Mouse (Mus musculus) liver, postnatal 0 days (tissue): Measurements from ENCODE around the gene Wdr76. TPM values are rescaled to one million over a fixed set of nuclear protein-coding genes. Genes with fewer than 3 reads are reported as not detected.
"Not testable (repeated sequence)": the region's sequence is repeated elsewhere in the genome, so short reads cannot be mapped to it uniquely, and the experiment has no call there.

ENCODE experiments used
- ATAC-seq: fragments of 200-750 bp; cut with Nextera tagmentation; 2 replicates; pipeline ENCODE4 v1.8.0; 2017; ENCODE audit warnings: mild to moderate bottlenecking, moderate library complexity
- DNase-seq: peaks from one replicate; pipeline ENCODE4 v3.0.0-alpha.2; 2016
- H3K27ac ChIP-seq: fragments of 300-500 bp; sonication (generic); 2 replicates; pipeline ENCODE4 v1.5.1; 2014; ENCODE audit warnings: antibody characterized with exemption, moderate library complexity, mild to moderate bottlenecking, low read depth
- H3K27me3 ChIP-seq: fragments of 300-500 bp; sonication (generic); 2 replicates; pipeline ENCODE4 v1.6.1; 2014; ENCODE audit warnings: low read length, control low read depth, mixed read lengths; ENCODE audit not compliant: insufficient read depth
- H3K36me3 ChIP-seq: fragments of 300-500 bp; sonication (generic); replicated peaks from 2 replicates; pipeline ENCODE4 v1.6.1; 2014; ENCODE audit warnings: mild to moderate bottlenecking, control low read depth, low read length, moderate library complexity, mixed read lengths; ENCODE audit not compliant: insufficient read depth
- H3K4me1 ChIP-seq: fragments of 300-500 bp; sonication (generic); 2 replicates; pipeline ENCODE4 v1.6.1; 2014; ENCODE audit warnings: antibody characterized with exemption, mild to moderate bottlenecking, control low read depth; ENCODE audit not compliant: insufficient read depth
- H3K4me2 ChIP-seq: fragments of 300-500 bp; sonication (generic); 2 replicates; pipeline ENCODE4 v1.6.1; 2014; ENCODE audit warnings: low read depth, mild to moderate bottlenecking, low read length, moderate library complexity, mixed read lengths
- H3K4me3 ChIP-seq: fragments of 300-500 bp; sonication (generic); 2 replicates; pipeline ENCODE4 v1.5.1; 2014; ENCODE audit warnings: low read depth, low read length
- H3K9ac ChIP-seq: fragments of 300-500 bp; sonication (generic); replicated peaks from 2 replicates; pipeline ENCODE4 v1.6.1; 2014; ENCODE audit warnings: mild to moderate bottlenecking, moderate library complexity
- H3K9me3 ChIP-seq: fragments of 300-500 bp; sonication (generic); 2 replicates; pipeline ENCODE4 v1.6.1; 2016; ENCODE audit warnings: mild to moderate bottlenecking, control low read depth, low read length, mixed read lengths
- CTCF ChIP-seq: sonication (generic); IDR thresholded peaks from 2 replicates; pipeline ENCODE4 v1.5.1; 2016; ENCODE audit warnings: antibody characterized with exemption, low read depth
- EP300 ChIP-seq: IDR thresholded peaks from 2 replicates; pipeline ENCODE4 v1.6.1; 2016; ENCODE audit warnings: antibody characterized with exemption, low read depth, mild to moderate bottlenecking
- WGBS: fragments of 180-500 bp; shearing (Covaris S2); extraction: QIAGEN DNeasy Blood & Tissue Kit; methylation state at CpG from one replicate; pipeline ENCODE4 v1.1.7; 2014; ENCODE audit not compliant: insufficient replicate concordance; 5-methylcytosine and 5-hydroxymethylcytosine counted together
- polyA plus RNA-seq: library from polyadenylated mRNA; unstranded; fragments of >200 nt; fragmentation: Nextera tagmentation; extraction: Ambion mirVana; gene quantifications from 2 replicates; pipeline ENCODE4 v1.2.1, GENCODE M21; 2015

Gene Wdr76
- polyA plus RNA-seq, 1 experiment from 2014 or later = 5.0 TPM

GRCm38 (mm10) chr2:121477491-121478266 is 28.8 kb upstream of the Wdr76 start:
- H3K9ac ChIP-seq = no peak overlapping the region
- H3K9me3 ChIP-seq = no peaks in the 10 kb centered on the region
- peaks cover 3% of the 10 kb centered on the region; the same call in 1 of the 2 replicates for H3K4me1 ChIP-seq
- no peaks in the 10 kb centered on the region for H3K36me3 ChIP-seq
- 86% methylated on average over 3 of the region's 3 CpGs for WGBS
- TF ChIP-seq CTCF = no peak
- no peak for TF ChIP-seq EP300
- no peak for ATAC-seq
- no peaks in the 10 kb centered on the region for H3K27me3 ChIP-seq
- no peak for DNase-seq
- H3K4me3 ChIP-seq = no peak overlapping the region
- no peak overlapping the region for H3K4me2 ChIP-seq
- H3K27ac ChIP-seq = no peak overlapping the region

DNA sequence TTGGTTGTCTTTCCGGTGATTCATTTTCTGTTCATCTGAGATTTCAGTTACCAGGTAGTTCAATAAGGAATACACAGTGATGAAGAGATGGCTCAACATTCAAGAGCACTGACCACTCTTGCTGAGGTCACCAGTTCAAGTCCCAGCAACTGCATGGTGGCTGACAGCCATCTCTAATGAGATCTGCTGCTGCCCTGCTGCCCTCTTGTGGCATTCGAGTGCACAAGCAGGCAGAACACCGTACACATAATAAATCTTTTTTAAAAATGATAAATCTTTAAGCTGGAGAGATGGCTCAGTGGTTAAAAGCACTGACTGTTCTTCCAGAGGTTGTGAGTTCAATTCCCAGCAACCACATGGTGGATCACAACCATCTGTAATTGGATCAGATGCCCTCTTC is 26.0 kb upstream of the Wdr76 start:
- WGBS = 47% methylated on average over 3 of the region's 3 CpGs
- no peaks in the 10 kb centered on the region for H3K9me3 ChIP-seq
- TF ChIP-seq EP300 = no peak
- TF ChIP-seq CTCF = peak; percentile 80
- DNase-seq (peak; percentile 34), ATAC-seq (no peak)
- H3K27me3 ChIP-seq = no peaks in the 10 kb centered on the region
- no peaks in the 10 kb centered on the region for H3K4me1 ChIP-seq
- H3K36me3 ChIP-seq = no peaks in the 10 kb centered on the region
- no peak overlapping the region for H3K9ac ChIP-seq
- no peak overlapping the region for H3K4me2 ChIP-seq
- no peak overlapping the region for H3K27ac ChIP-seq
- H3K4me3 ChIP-seq = no peak overlapping the region

- ATAC-seq, DNase-seq, H3K4me3 ChIP-seq, H3K9ac ChIP-seq, H3K4me2 ChIP-seq, H3K27ac ChIP-seq, H3K36me3 ChIP-seq, H3K9me3 ChIP-seq, H3K27me3 ChIP-seq, H3K4me1 ChIP-seq: not testable (repeated sequence)
- 73% methylated on average over 13 of the region's 13 CpGs for WGBS
Measured at GRCm38 (mm10) chr2:121480916-121481315, 25.6 kb upstream of the Wdr76 start.

GRCm38 (mm10) chr2:121483576-121483975 is 22.9 kb upstream of the Wdr76 start:
- DNase-seq = no peak
- Histone ChIP-seq H3K9me3 (no peaks in the 10 kb centered on the region), H3K9ac (no peak overlapping the region), H3K4me2 (no peak overlapping the region), H3K27me3 (no peaks in the 10 kb centered on the region), H3K4me1 (no peaks in the 10 kb centered on the region), H3K27ac (no peak overlapping the region), H3K36me3 (no peaks in the 10 kb centered on the region), H3K4me3 (no peak overlapping the region)
- TF ChIP-seq CTCF = no peak
- no peak for TF ChIP-seq EP300
- WGBS = 76% methylated on average over 8 of the region's 8 CpGs
- no peak for ATAC-seq

DNA sequence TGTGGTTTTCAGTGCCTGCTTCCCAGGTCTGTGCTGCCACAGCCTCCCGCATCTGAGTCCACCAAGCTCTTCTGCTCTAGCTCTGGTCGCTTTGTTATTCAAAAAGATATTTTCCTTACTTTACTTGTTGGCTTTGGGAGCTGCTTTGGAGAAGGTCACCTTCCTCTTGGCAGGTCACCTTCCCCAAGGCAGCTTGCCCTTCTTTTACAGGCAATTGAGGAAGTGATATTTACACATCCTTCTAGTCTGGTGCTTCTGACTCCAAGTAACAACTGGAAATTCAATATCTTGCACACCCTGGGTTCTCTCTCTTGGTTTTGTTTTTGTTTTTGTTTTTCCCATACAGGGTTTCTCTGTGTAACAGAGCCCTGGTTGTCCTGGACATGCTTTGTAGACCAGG is 22.1 kb upstream of the Wdr76 start:
- H3K9me3 ChIP-seq, H3K36me3 ChIP-seq, H3K9ac ChIP-seq, H3K4me1 ChIP-seq, H3K27me3 ChIP-seq, DNase-seq, H3K4me2 ChIP-seq, ATAC-seq, H3K4me3 ChIP-seq, H3K27ac ChIP-seq: not testable (repeated sequence)
- WGBS = 82% methylated on average over 1 of the region's 2 CpGs

DNA sequence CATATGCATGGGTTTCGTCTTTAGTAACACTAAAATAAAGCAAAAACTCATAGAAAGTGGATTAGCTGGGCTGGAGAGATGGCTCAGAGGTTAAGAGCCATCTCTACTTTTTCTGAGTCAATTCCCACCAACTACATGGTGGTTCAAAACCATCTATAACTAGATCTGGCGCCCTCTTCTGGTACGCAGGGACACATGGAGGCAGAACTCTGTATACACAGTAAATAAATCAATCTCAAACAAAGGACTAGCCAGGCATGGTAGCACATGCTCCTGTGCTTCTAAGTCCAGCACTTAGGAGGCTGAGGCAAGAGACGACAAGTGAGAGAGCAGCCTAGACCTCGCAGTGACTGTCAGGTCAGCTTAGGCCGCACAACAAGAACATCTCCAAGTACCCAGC is 5.0 kb upstream of the Wdr76 start:
- not testable (repeated sequence) for H3K4me3 ChIP-seq, ATAC-seq, H3K27ac ChIP-seq, H3K27me3 ChIP-seq, H3K36me3 ChIP-seq, H3K4me1 ChIP-seq, H3K9ac ChIP-seq, H3K4me2 ChIP-seq, H3K9me3 ChIP-seq, DNase-seq
- WGBS = 50% methylated on average over 1 of the region's 6 CpGs
